Mouse (Mus musculus) megakaryocyte, embryonic 14.5 days (primary cell): ENCODE results near the gene Npb.

ENCODE experiments used
- FLI1 ChIP-seq: IDR thresholded peaks from 2 replicates; pipeline ENCODE4 v1.6.1; 2012; ENCODE audit warnings: low read length, inconsistent platforms, mixed read lengths
- GATA1 ChIP-seq: IDR thresholded peaks from 3 replicates; pipeline ENCODE4 v1.6.1; 2012; ENCODE audit warnings: mixed read lengths, low read length, inconsistent platforms, borderline replicate concordance

DNA sequence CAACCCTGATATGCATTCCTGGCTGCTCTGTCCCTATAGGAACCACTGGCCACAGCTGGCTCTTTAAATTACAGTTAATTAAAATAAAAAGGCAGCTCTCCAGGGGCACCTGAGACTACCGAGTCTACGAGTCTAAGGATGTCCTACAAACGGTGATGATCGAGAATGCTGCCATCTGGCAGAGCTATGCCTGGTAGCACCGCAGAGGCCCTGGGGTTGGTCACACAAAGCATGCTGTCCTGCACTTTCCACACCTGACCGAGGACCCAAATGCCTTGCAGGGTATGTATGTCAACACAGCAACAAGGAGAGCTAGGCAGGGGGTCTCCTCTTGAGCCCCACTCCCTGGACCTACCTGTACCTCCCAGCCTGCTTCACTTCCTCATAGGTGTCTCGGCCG lies 5.7 kb downstream of the Npb start:
- TF ChIP-seq GATA1 = no peak
- TF ChIP-seq FLI1 = no peak
